Mouse (Mus musculus) ES-Bruce4 (cell line): ENCODE measurements around the gene Igf2r.

ENCODE experiments used
- CTCF ChIP-seq: IDR thresholded peaks from one replicate; pipeline ENCODE4 v1.8.1; 2011; ENCODE audit warnings: low read depth, low read length
- EP300 ChIP-seq: IDR thresholded peaks from 2 replicates; pipeline ENCODE4 v1.6.1; 2011; ENCODE audit warnings: low read depth, low read length; ENCODE audit not compliant: insufficient read depth
- POLR2A ChIP-seq: IDR thresholded peaks from one replicate; pipeline ENCODE4 v1.8.1; 2011; ENCODE audit warnings: low read length; ENCODE audit not compliant: insufficient read depth

- no peak for TF ChIP-seq EP300
- TF ChIP-seq CTCF = no peak
- TF ChIP-seq POLR2A = no peak
These were observed 43.6 kb downstream of the Igf2r start for GRCm38 (mm10) chr17:12725871-12726270.
